Mouse (Mus musculus): ENCODE results near the gene Mmp25. TPM values are rescaled to one million over a fixed set of nuclear protein-coding genes. Genes with fewer than 3 reads are reported as not detected.

The Mmp25 gene
- total and polyA plus RNA-seq, 3 experiments: not detected

DNA sequence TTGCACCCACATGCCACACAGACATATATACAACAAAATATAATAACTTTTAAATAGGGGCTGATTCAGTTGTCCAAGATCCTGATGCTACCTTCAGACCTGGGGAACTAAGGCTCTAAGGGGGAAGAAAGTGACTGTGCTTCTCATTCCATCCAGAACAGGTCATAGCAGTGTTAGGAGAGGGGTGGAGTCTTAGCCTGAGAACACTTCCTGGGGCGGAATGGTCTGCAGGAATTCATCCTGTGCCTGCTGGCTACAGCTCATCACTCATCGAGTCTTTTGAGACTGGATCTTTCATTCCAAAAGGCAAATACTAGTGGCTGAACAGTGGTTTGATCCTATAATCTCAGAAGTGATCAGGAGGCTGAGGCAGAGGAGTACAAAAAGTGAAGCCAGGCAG lies 57.8 kb downstream of the Mmp25 start:
- no peaks in the 10 kb centered on the region for H3K36me3 ChIP-seq (replicated peaks in 1 of 2; ENCODE audit: control insufficient read depth in 1 of 2, insufficient read depth in 1 of 2, low read length in 1 of 2)
- no peak overlapping the region for H3K4me2 ChIP-seq (ENCODE audit: insufficient read depth, low read depth, poor library complexity, severe bottlenecking)
- peaks cover 68% of the 10 kb centered on the region for H3K27me3 ChIP-seq (replicated peaks)
- H3K9me3 ChIP-seq (replicated peaks; ENCODE audit: low read length): no peaks in the 10 kb centered on the region
- H3K4me3 ChIP-seq (replicated peaks in 1 of 3; ENCODE audit: low read depth in 2 of 3, low read length in 2 of 3, poor library complexity in 1 of 3): no peak overlapping the region
- H3K79me2 ChIP-seq (replicated peaks; ENCODE audit: control insufficient read depth, extremely low read depth, insufficient read depth, poor library complexity, severe bottlenecking): no peaks in the 10 kb centered on the region
- H3K27ac ChIP-seq (ENCODE audit: insufficient read depth, low read depth): no peak overlapping the region
- no peak for TF ChIP-seq NELFE (IDR thresholded peaks at IDR 0.05; ENCODE audit: low read depth, low read length)
- TF ChIP-seq USF2 (conservative IDR thresholded peaks at IDR 0.05; ENCODE audit: low read depth, low read length): no peak
- TF ChIP-seq MAX (IDR thresholded peaks at IDR 0.05; ENCODE audit: low read length): no peak
- TF ChIP-seq CTCF (conservative IDR thresholded peaks at IDR 0.05 in 1 of 2, IDR thresholded peaks at IDR 0.05 in 1 of 2; ENCODE audit: low read depth in 2 of 2, low read length in 2 of 2): no peak
- no peak for TF ChIP-seq ZNF384 (IDR thresholded peaks at IDR 0.05; ENCODE audit: low read depth, low read length)
- no peak for TF ChIP-seq ZMIZ1 (IDR thresholded peaks at IDR 0.05; ENCODE audit: low read depth, low read length)
- TF ChIP-seq ZKSCAN1 (IDR thresholded peaks at IDR 0.05; ENCODE audit: borderline replicate concordance, low read depth, low read length): no peak
- H3K9ac ChIP-seq (ENCODE audit: insufficient read depth, low read depth): no peak overlapping the region
- no peak for DNase-seq (ENCODE audit: extremely low read depth)
- dilution Hi-C loops (cut with MboI; ENCODE audit: extremely low pct_ligation_motif_present, extremely low pct_unique_long_range_greater_than_20kb, low sequenced_read_pairs) (no loop called here), in situ Hi-C loops (cut with MboI; ENCODE audit: low pct_ligation_motif_present, low pct_unique_long_range_greater_than_20kb, low sequenced_read_pairs) (no loop called here)
- peaks cover under 1 to 2% of the 10 kb centered on the region in 2 experiments; a peak in 2 of 4 replicates for H3K4me1 ChIP-seq (ENCODE audit: control insufficient read depth in 1 of 2, insufficient read depth in 2 of 2)

DNA sequence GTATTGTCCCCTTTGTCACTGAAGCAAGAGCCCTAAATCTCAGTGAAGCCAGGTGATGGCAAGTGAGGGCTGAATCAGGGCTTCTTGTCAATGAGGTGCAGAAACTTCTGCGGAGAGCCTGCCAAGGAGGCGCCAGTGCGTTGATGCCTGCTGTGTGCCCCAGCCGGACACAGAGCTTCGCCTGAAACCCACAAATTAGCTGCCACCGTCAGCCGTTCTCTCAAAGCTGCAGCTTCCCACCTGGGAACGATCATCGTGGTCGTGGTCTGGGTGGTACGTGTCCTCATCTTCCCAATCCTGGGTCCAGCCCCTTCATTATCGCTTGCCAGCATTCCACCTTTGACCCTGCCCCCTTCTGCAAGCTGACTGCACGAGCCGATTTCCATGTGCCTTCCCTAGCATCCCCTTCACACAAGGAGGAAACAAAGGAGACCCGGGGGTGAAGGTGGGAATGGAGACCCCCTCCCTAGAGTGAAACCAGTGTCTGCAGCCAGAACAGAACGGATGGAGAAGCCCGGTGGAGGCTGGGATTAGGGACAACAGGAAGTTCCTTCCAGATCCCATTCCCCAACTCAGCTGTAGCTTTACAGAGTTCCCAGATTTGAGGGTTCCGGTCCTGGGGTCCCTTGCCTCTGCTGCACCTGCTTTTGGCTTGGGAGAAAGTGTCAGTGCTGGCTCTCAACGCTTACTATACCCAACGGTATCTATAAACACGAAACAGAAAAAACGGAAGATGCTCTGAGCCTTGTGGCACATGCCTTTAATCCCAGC lies 59.2 kb downstream of the Mmp25 start:
- TF ChIP-seq ZC3H11A (IDR thresholded peaks at IDR 0.05; ENCODE audit: low read depth, low read length) (no peak), SIN3A (IDR thresholded peaks at IDR 0.05; ENCODE audit: low read length) (no peak), MEF2A (IDR thresholded peaks at IDR 0.05; ENCODE audit: borderline replicate concordance, low read depth, low read length) (no peak), USF1 (IDR thresholded peaks at IDR 0.05; ENCODE audit: low read depth, low read length) (no peak), CHD2 (IDR thresholded peaks at IDR 0.05; ENCODE audit: low read length) (no peak), EP300 (IDR thresholded peaks at IDR 0.05; ENCODE audit: low read length) (no peak), TCF12 (IDR thresholded peaks at IDR 0.05; ENCODE audit: low read depth, low read length) (no peak), CHD1 (IDR thresholded peaks at IDR 0.05; ENCODE audit: low read depth, low read length) (no peak), ZKSCAN1 (IDR thresholded peaks at IDR 0.05; ENCODE audit: borderline replicate concordance, low read depth, low read length) (no peak), RCOR1 (conservative IDR thresholded peaks at IDR 0.05; ENCODE audit: low read depth, low read length) (no peak), RAD21 (IDR thresholded peaks at IDR 0.05; ENCODE audit: low read depth, low read length) (no peak), E2F4 (IDR thresholded peaks at IDR 0.05; ENCODE audit: insufficient replicate concordance, low read depth, low read length) (no peak), JUND (conservative IDR thresholded peaks at IDR 0.05; ENCODE audit: low read depth, low read length) (no peak), GABPA (IDR thresholded peaks at IDR 0.05; ENCODE audit: insufficient replicate concordance, low read depth, low read length) (no peak), KAT2A (IDR thresholded peaks at IDR 0.05; ENCODE audit: insufficient replicate concordance, low read length) (no peak), NRF1 (IDR thresholded peaks at IDR 0.05; ENCODE audit: low read depth, low read length) (no peak), BHLHE40 (IDR thresholded peaks at IDR 0.05; ENCODE audit: low read depth, low read length) (no peak), MAZ (IDR thresholded peaks at IDR 0.05; ENCODE audit: low read depth, low read length) (no peak), ELF1 (IDR thresholded peaks at IDR 0.05; ENCODE audit: low read depth, low read length) (no peak), HCFC1 (IDR thresholded peaks at IDR 0.05; ENCODE audit: low read depth, low read length) (no peak)
- H3K4me2 ChIP-seq (ENCODE audit: insufficient read depth, low read depth, poor library complexity, severe bottlenecking): no peak overlapping the region
- no peaks in the 10 kb centered on the region for H3K9me3 ChIP-seq (replicated peaks; ENCODE audit: low read length)
- H3K4me1 ChIP-seq (ENCODE audit: control insufficient read depth in 1 of 2, insufficient read depth in 2 of 2): no peaks in the 10 kb centered on the region
- in situ Hi-C loops (cut with MboI; ENCODE audit: low pct_ligation_motif_present, low pct_unique_long_range_greater_than_20kb, low sequenced_read_pairs) (no loop called here), dilution Hi-C loops (cut with MboI; ENCODE audit: extremely low pct_ligation_motif_present, extremely low pct_unique_long_range_greater_than_20kb, low sequenced_read_pairs) (no loop called here)
- H3K27ac ChIP-seq (ENCODE audit: insufficient read depth, low read depth): no peak overlapping the region
- no peaks in the 10 kb centered on the region for H3K36me3 ChIP-seq (replicated peaks in 1 of 2; ENCODE audit: control insufficient read depth in 1 of 2, insufficient read depth in 1 of 2, low read length in 1 of 2)
- no peak for DNase-seq (ENCODE audit: extremely low read depth)
- no peak overlapping the region for H3K4me3 ChIP-seq (replicated peaks in 1 of 3; ENCODE audit: low read depth in 2 of 3, low read length in 2 of 3, poor library complexity in 1 of 3)
- peaks cover 65% of the 10 kb centered on the region for H3K27me3 ChIP-seq (replicated peaks)
- H3K79me2 ChIP-seq (replicated peaks; ENCODE audit: control insufficient read depth, extremely low read depth, insufficient read depth, poor library complexity, severe bottlenecking): no peaks in the 10 kb centered on the region
- H3K9ac ChIP-seq (ENCODE audit: insufficient read depth, low read depth): no peak overlapping the region
